Mouse (Mus musculus): ENCODE results near the gene Prkd2. TPM values are rescaled to one million over a fixed set of nuclear protein-coding genes. Genes with fewer than 3 reads are reported as not detected.

Gene Prkd2
- total RNA-seq (2012; rRNA removed): 18.0 and 18.7 TPM in 2 replicates
- 8.6 and 9.8 TPM in 2 replicates for total RNA-seq (2014; rRNA removed)
- 32.2 and 39.0 TPM in 2 replicates for polyA plus RNA-seq (2012; ENCODE audit: insufficient read length, low read depth)

DNA sequence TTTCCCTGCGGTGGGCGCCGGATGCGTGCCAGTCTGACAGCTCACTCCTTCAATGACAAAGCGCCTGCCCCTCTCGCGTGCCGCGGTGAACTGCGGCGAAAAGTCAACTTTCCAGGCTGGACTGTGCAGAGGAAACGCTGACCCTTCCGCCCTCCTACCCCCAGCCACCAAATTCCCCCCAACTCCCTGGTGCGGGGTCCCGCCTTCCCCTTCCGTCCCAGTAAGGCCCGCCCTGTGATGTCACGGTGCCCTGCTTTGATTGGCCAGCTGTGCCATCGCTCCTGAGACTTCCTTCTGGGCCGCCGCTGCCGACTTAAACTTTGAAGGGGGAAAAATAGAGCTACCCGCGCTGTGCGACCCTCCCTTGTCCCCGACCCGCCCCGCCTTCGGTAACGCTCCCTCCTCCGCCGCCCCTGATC lies at the start of gene Prkd2:
TSS of gene Prkd2 (plus strand) at position 258 of the 419 bp plus-strand sequence.
- H3K4me1 ChIP-seq (ENCODE audit: control insufficient read depth in 1 of 2, insufficient read depth in 2 of 2): peaks cover 24 to 55% of the 10 kb centered on the region in 2 experiments
- TF ChIP-seq ZMIZ1 (IDR thresholded peaks at IDR 0.05; ENCODE audit: low read depth, low read length): peak; percentile 31; the same call in 1 of the 2 replicates
- peak; percentile 45; the same call in 1 of the 2 replicates for TF ChIP-seq MXI1 (IDR thresholded peaks at IDR 0.05; ENCODE audit: low read depth, low read length)
- TF ChIP-seq GABPA (IDR thresholded peaks at IDR 0.05; ENCODE audit: insufficient replicate concordance, low read depth, low read length): no peak
- peak; percentile 73 for TF ChIP-seq SIN3A (IDR thresholded peaks at IDR 0.05; ENCODE audit: low read length)
- TF ChIP-seq ELF1 (IDR thresholded peaks at IDR 0.05; ENCODE audit: low read depth, low read length): peak; percentile 76
- TF ChIP-seq PAX5 (IDR thresholded peaks at IDR 0.05; ENCODE audit: low read length): no peak
- 0 out of 2 replicates have a peak, but pooled peaks have one; percentile 5 for TF ChIP-seq NRF1 (IDR thresholded peaks at IDR 0.05; ENCODE audit: low read depth, low read length)
- TF ChIP-seq TBP (conservative IDR thresholded peaks at IDR 0.05; ENCODE audit: low read depth, low read length): 0 out of 2 replicates have a peak, but pooled peaks have one; percentile 36
- TF ChIP-seq MEF2A (IDR thresholded peaks at IDR 0.05; ENCODE audit: borderline replicate concordance, low read depth, low read length): peak; percentile 32; the same call in 1 of the 2 replicates
- peak; percentile 65; the same call in 1 of the 2 replicates for TF ChIP-seq NELFE (IDR thresholded peaks at IDR 0.05; ENCODE audit: low read depth, low read length)
- TF ChIP-seq BHLHE40 (IDR thresholded peaks at IDR 0.05; ENCODE audit: low read depth, low read length): peak; percentile 77
- TF ChIP-seq CHD1 (IDR thresholded peaks at IDR 0.05; ENCODE audit: low read depth, low read length): no peak; the same call in 1 of the 2 replicates
- TF ChIP-seq UBTF (IDR thresholded peaks at IDR 0.05; ENCODE audit: low read depth, low read length): no peak
- peak; percentile 41; the same call in 1 of the 2 replicates for TF ChIP-seq E2F4 (IDR thresholded peaks at IDR 0.05; ENCODE audit: insufficient replicate concordance, low read depth, low read length)
- 0 out of 2 replicates have a peak, but pooled peaks have one; percentile 45 for TF ChIP-seq IRF4 (IDR thresholded peaks at IDR 0.05; ENCODE audit: low read depth, low read length)
- TF ChIP-seq ETS1 (conservative IDR thresholded peaks at IDR 0.05; ENCODE audit: low read depth, low read length): peak; percentile 18
- TF ChIP-seq CTCF (conservative IDR thresholded peaks at IDR 0.05 in 1 of 2, IDR thresholded peaks at IDR 0.05 in 1 of 2; ENCODE audit: low read depth in 2 of 2, low read length in 2 of 2): no peak
- peak; percentile 55 for TF ChIP-seq HCFC1 (IDR thresholded peaks at IDR 0.05; ENCODE audit: low read depth, low read length)
- TF ChIP-seq TCF12 (IDR thresholded peaks at IDR 0.05; ENCODE audit: low read depth, low read length): 0 out of 2 replicates have a peak, but pooled peaks have one; percentile 7
- no peak for TF ChIP-seq POLR2AphosphoS2 (IDR thresholded peaks at IDR 0.05; ENCODE audit: low read depth, low read length)
- peak; percentile 46; the same call in 1 of the 2 replicates for TF ChIP-seq MAX (IDR thresholded peaks at IDR 0.05; ENCODE audit: low read length)
- peak; percentile 62; the same call in 1 of the 2 replicates for TF ChIP-seq POLR2A (IDR thresholded peaks at IDR 0.05; ENCODE audit: low read depth, low read length)
- 0 out of 2 replicates have a peak, but pooled peaks have one; percentile 15 for TF ChIP-seq MYC (IDR thresholded peaks at IDR 0.05; ENCODE audit: low read depth, low read length)
- TF ChIP-seq SMC3 (IDR thresholded peaks at IDR 0.05; ENCODE audit: low read depth, low read length): no peak
- TF ChIP-seq ZC3H11A (IDR thresholded peaks at IDR 0.05; ENCODE audit: low read depth, low read length): no peak
- no peaks in the 10 kb centered on the region for H3K9me3 ChIP-seq (replicated peaks; ENCODE audit: low read length)
- DNase-seq (ENCODE audit: extremely low read depth): peak; percentile 83
- H3K27me3 ChIP-seq (replicated peaks): no peaks in the 10 kb centered on the region
- H3K79me2 ChIP-seq (replicated peaks; ENCODE audit: control insufficient read depth, extremely low read depth, insufficient read depth, poor library complexity, severe bottlenecking): peaks cover 24% of the 10 kb centered on the region
- dilution Hi-C loops (cut with MboI; ENCODE audit: extremely low pct_ligation_motif_present, extremely low pct_unique_long_range_greater_than_20kb, low sequenced_read_pairs) (no loop called here), in situ Hi-C loops (cut with MboI; ENCODE audit: low pct_ligation_motif_present, low pct_unique_long_range_greater_than_20kb, low sequenced_read_pairs) (no loop called here)
- peaks cover 41 to 54% of the 10 kb centered on the region in 2 experiments for H3K36me3 ChIP-seq (replicated peaks in 1 of 2; ENCODE audit: control insufficient read depth in 1 of 2, insufficient read depth in 1 of 2, low read length in 1 of 2)
- H3K4me2 ChIP-seq (ENCODE audit: insufficient read depth, low read depth, poor library complexity, severe bottlenecking): peak within 1 kb of the TSS; percentile 88
- H3K27ac ChIP-seq (ENCODE audit: insufficient read depth, low read depth): peak within 1 kb of the TSS; percentile 91
- H3K4me3 ChIP-seq (replicated peaks in 1 of 3; ENCODE audit: low read depth in 2 of 3, low read length in 2 of 3, poor library complexity in 1 of 3): peak within 1 kb of the TSS; percentile 82 to 97 (median 86)
- H3K9ac ChIP-seq (ENCODE audit: insufficient read depth, low read depth): peak within 1 kb of the TSS; percentile 93
